Mouse (Mus musculus) embryonic facial prominence, embryonic 14.5 days (tissue): ENCODE measurements around the gene Olfr921. TPM values are rescaled to one million over a fixed set of nuclear protein-coding genes. Genes with fewer than 3 reads are reported as not detected.

Experiments used
- ATAC-seq: fragments of 200-750 bp; cut with Nextera tagmentation; 2 replicates; pipeline ENCODE4 v1.8.0; 2017; ENCODE audit warnings: low read depth, moderate number of reproducible peaks, moderate TSS enrichment
- DNase-seq: peaks from one replicate; pipeline ENCODE4 v3.0.0-alpha.2; 2015; ENCODE audit warnings: low spot score
- H3K27ac ChIP-seq: fragments of 300-500 bp; sonication (generic); replicated peaks from 2 replicates; pipeline ENCODE4 v1.5.1; 2014; ENCODE audit warnings: low read depth, mild to moderate bottlenecking, low read length, moderate library complexity
- H3K27me3 ChIP-seq: fragments of 300-500 bp; sonication (generic); replicated peaks from 2 replicates; pipeline ENCODE4 v1.6.1; 2014; ENCODE audit warnings: low read length; ENCODE audit not compliant: control insufficient read depth, insufficient read depth
- H3K36me3 ChIP-seq: fragments of 300-500 bp; sonication (generic); 2 replicates; pipeline ENCODE4 v1.6.1; 2014; ENCODE audit warnings: low read length, mixed read lengths; ENCODE audit not compliant: control insufficient read depth, insufficient read depth
- H3K4me1 ChIP-seq: fragments of 300-500 bp; sonication (generic); 2 replicates; pipeline ENCODE4 v1.6.1; 2014; ENCODE audit warnings: antibody characterized with exemption, low read length; ENCODE audit not compliant: control insufficient read depth, insufficient read depth
- H3K4me2 ChIP-seq: fragments of 300-500 bp; sonication (generic); 2 replicates; pipeline ENCODE4 v1.6.1; 2014; ENCODE audit warnings: low read depth, mild to moderate bottlenecking, low read length, moderate library complexity, mixed read lengths
- H3K4me3 ChIP-seq: fragments of 300-500 bp; sonication (generic); 2 replicates; pipeline ENCODE4 v1.5.1; 2014; ENCODE audit warnings: low read depth, mild to moderate bottlenecking, low read length
- H3K9ac ChIP-seq: fragments of 300-500 bp; sonication (generic); 2 replicates; pipeline ENCODE4 v1.6.1; 2014; ENCODE audit warnings: low read depth, mild to moderate bottlenecking, low read length, moderate library complexity, mixed read lengths
- H3K9me3 ChIP-seq: fragments of 300-500 bp; sonication (generic); 2 replicates; pipeline ENCODE4 v1.6.1; 2016; ENCODE audit warnings: low read length; ENCODE audit not compliant: control insufficient read depth
- WGBS: fragments of 180-500 bp; shearing (Covaris S2); extraction: QIAGEN DNeasy Blood & Tissue Kit; methylation state at CpG from one replicate; pipeline ENCODE4 v1.1.7; 2014; 5-methylcytosine and 5-hydroxymethylcytosine counted together
- polyA plus RNA-seq: library from polyadenylated mRNA; unstranded; fragments of >200 nt; fragmentation: Nextera tagmentation; extraction: Ambion mirVana; gene quantifications from 2 replicates; pipeline ENCODE4 v1.2.1, GENCODE M21; 2014

Olfr921 gene
- not detected in 2 replicates for polyA plus RNA-seq

- Histone ChIP-seq H3K9ac (no peak within 1 kb of the TSS), H3K4me1 (no peaks in the 10 kb centered on the region), H3K27ac (no peak within 1 kb of the TSS), H3K36me3 (no peaks in the 10 kb centered on the region), H3K4me3 (no peak within 1 kb of the TSS), H3K27me3 (no peaks in the 10 kb centered on the region), H3K4me2 (no peak within 1 kb of the TSS), H3K9me3 (no peaks in the 10 kb centered on the region)
- DNase-seq (no peak), ATAC-seq (no peak)
These were observed at the start of gene Olfr921 for GRCm38 (mm10) chr9:38772768-38773167. TSS of gene Olfr921 (plus strand) at chr9:38773068.

- Histone ChIP-seq H3K9ac (no peak overlapping the region), H3K9me3 (no peaks in the 10 kb centered on the region), H3K4me2 (no peak overlapping the region), H3K4me1 (peaks cover 5% of the 10 kb centered on the region; the same call in 1 of the 2 replicates), H3K4me3 (no peak overlapping the region), H3K27me3 (no peaks in the 10 kb centered on the region), H3K36me3 (peaks cover 43% of the 10 kb centered on the region; the same call in 1 of the 2 replicates), H3K27ac (no peak overlapping the region)
- no peak for ATAC-seq
- no peak for DNase-seq
- 84% methylated on average over 1 of the region's 1 CpGs for WGBS
These were observed 48.8 kb upstream of the Olfr921 start for GRCm38 (mm10) chr9:38724044-38724443.

- ATAC-seq (no peak), DNase-seq (no peak)
- Histone ChIP-seq H3K27me3 (no peaks in the 10 kb centered on the region), H3K9ac (no peak overlapping the region), H3K4me1 (no peaks in the 10 kb centered on the region), H3K9me3 (no peaks in the 10 kb centered on the region), H3K4me2 (no peak overlapping the region), H3K36me3 (peaks cover 47% of the 10 kb centered on the region; the same call in 1 of the 2 replicates), H3K4me3 (no peak overlapping the region), H3K27ac (no peak overlapping the region)
- WGBS: 80% methylated on average over 3 of the region's 3 CpGs
These were observed 44.6 kb upstream of the Olfr921 start for GRCm38 (mm10) chr9:38728218-38728617.

- no peak for ATAC-seq
- no peak for DNase-seq
- Histone ChIP-seq H3K27me3 (no peaks in the 10 kb centered on the region), H3K9me3 (no peaks in the 10 kb centered on the region), H3K9ac (no peak overlapping the region), H3K4me1 (no peaks in the 10 kb centered on the region), H3K4me2 (no peak overlapping the region), H3K4me3 (no peak overlapping the region), H3K36me3 (peaks cover 29% of the 10 kb centered on the region; the same call in 1 of the 2 replicates), H3K27ac (no peak overlapping the region)
- WGBS: 89% methylated on average over 1 of the region's 1 CpGs
These were observed 31.5 kb upstream of the Olfr921 start for GRCm38 (mm10) chr9:38741408-38741807.

- WGBS: 84% methylated on average over 4 of the region's 4 CpGs
- ATAC-seq: no peak
- H3K9me3 ChIP-seq: no peaks in the 10 kb centered on the region
These were observed 28.1 kb upstream of the Olfr921 start for GRCm38 (mm10) chr9:38744619-38745315.

GRCm38 (mm10) chr9:38751999-38752398 is 20.9 kb upstream of the Olfr921 start, which contains the start of gene Olfr920:
TSS of gene Olfr920 (plus strand) at chr9:38752299.
- DNase-seq (no peak), ATAC-seq (no peak)
- H3K27ac ChIP-seq: no peak within 1 kb of the TSS
- H3K36me3 ChIP-seq: no peaks in the 10 kb centered on the region
- H3K4me2 ChIP-seq: no peak within 1 kb of the TSS
- no peaks in the 10 kb centered on the region for H3K27me3 ChIP-seq
- no peaks in the 10 kb centered on the region for H3K9me3 ChIP-seq
- no peak within 1 kb of the TSS for H3K4me3 ChIP-seq
- H3K4me1 ChIP-seq: no peaks in the 10 kb centered on the region
- 81% methylated on average over 1 of the region's 1 CpGs for WGBS
- no peak within 1 kb of the TSS for H3K9ac ChIP-seq

More at GRCm38 (mm10) chr9:38744619-38745315, 28.1 kb upstream of the Olfr921 start:
- no peaks in the 10 kb centered on the region for H3K27me3 ChIP-seq
- no peak overlapping the region for H3K9ac ChIP-seq
- no peak overlapping the region for H3K4me3 ChIP-seq
- no peaks in the 10 kb centered on the region for H3K4me1 ChIP-seq
- no peak for DNase-seq
- no peak overlapping the region for H3K27ac ChIP-seq
- H3K36me3 ChIP-seq: 0 out of 2 replicates have a peak, but pooled peaks cover 11% of the 10 kb centered on the region
- no peak overlapping the region for H3K4me2 ChIP-seq

- WGBS: 85% methylated on average over 2 of the region's 2 CpGs
- Histone ChIP-seq H3K9ac (no peak overlapping the region), H3K4me1 (no peaks in the 10 kb centered on the region), H3K27ac (no peak overlapping the region), H3K4me3 (no peak overlapping the region), H3K27me3 (no peaks in the 10 kb centered on the region), H3K36me3 (no peaks in the 10 kb centered on the region), H3K9me3 (no peaks in the 10 kb centered on the region), H3K4me2 (no peak overlapping the region)
- ATAC-seq (no peak), DNase-seq (no peak)
These were observed 19.8 kb downstream of the Olfr921 start for GRCm38 (mm10) chr9:38792689-38793088.

- no peaks in the 10 kb centered on the region for H3K4me1 ChIP-seq
- DNase-seq (peak; percentile 29), ATAC-seq (no peak)
- no peaks in the 10 kb centered on the region for H3K9me3 ChIP-seq
- no peak overlapping the region for H3K4me2 ChIP-seq
- H3K27me3 ChIP-seq: no peaks in the 10 kb centered on the region
- H3K27ac ChIP-seq: no peak overlapping the region
- H3K9ac ChIP-seq: no peak overlapping the region
- no peaks in the 10 kb centered on the region for H3K36me3 ChIP-seq
- H3K4me3 ChIP-seq: no peak overlapping the region
These were observed 32.8 kb downstream of the Olfr921 start for GRCm38 (mm10) chr9:38805696-38806095.

GRCm38 (mm10) chr9:38814314-38814713 is 41.4 kb downstream of the Olfr921 start, which contains the start of gene Olfr922:
TSS of gene Olfr922 (plus strand) at chr9:38814614.
- no peaks in the 10 kb centered on the region for H3K27me3 ChIP-seq
- no peak within 1 kb of the TSS for H3K4me2 ChIP-seq
- ATAC-seq (no peak), DNase-seq (no peak)
- H3K27ac ChIP-seq: no peak within 1 kb of the TSS
- no peak within 1 kb of the TSS for H3K9ac ChIP-seq
- 64% methylated on average over 2 of the region's 2 CpGs for WGBS
- no peaks in the 10 kb centered on the region for H3K9me3 ChIP-seq
- no peak within 1 kb of the TSS for H3K4me3 ChIP-seq
- H3K36me3 ChIP-seq: no peaks in the 10 kb centered on the region
- H3K4me1 ChIP-seq: no peaks in the 10 kb centered on the region
